Mouse (Mus musculus) bone marrow macrophage, adult 2 months (primary cell): ENCODE data around the gene Slc6a9. TPM values are rescaled to one million over a fixed set of nuclear protein-coding genes. Genes with fewer than 3 reads are reported as not detected.
A peak's percentile ranks its signal among the peaks of the same experiment; 100 is the strongest.

Source experiments
- H3K27ac ChIP-seq: 2 replicates; pipeline ENCODE4 v1.5.1; 2012; ENCODE audit warnings: low read depth, low read length; ENCODE audit not compliant: insufficient read depth
- H3K4me1 ChIP-seq: 2 replicates; pipeline ENCODE4 v1.6.1; 2012; ENCODE audit warnings: low read length; ENCODE audit not compliant: control insufficient read depth, insufficient read depth
- H3K4me3 ChIP-seq: 2 replicates; pipeline ENCODE4 v1.5.1; 2012; ENCODE audit warnings: mild to moderate bottlenecking, low read length, moderate library complexity; ENCODE audit not compliant: insufficient read depth
- CTCF ChIP-seq: IDR thresholded peaks from 2 replicates; pipeline ENCODE4 v1.5.1; 2012; ENCODE audit warnings: low read depth, mild to moderate bottlenecking, low read length, moderate library complexity
- POLR2A ChIP-seq: IDR thresholded peaks from 2 replicates; pipeline ENCODE4 v1.6.1; 2012; ENCODE audit warnings: mild to moderate bottlenecking, low read depth, low read length, borderline replicate concordance
- polyA plus RNA-seq: library from polyadenylated mRNA; stranded (reverse); fragments of >200 nt; gene quantifications from 2 replicates; pipeline ENCODE4 v1.2.4, GENCODE M21; 2012; ENCODE audit not compliant: missing spikeins, insufficient read depth, insufficient read length

Gene Slc6a9
- polyA plus RNA-seq, 1 experiment: 2.2 TPM

DNA sequence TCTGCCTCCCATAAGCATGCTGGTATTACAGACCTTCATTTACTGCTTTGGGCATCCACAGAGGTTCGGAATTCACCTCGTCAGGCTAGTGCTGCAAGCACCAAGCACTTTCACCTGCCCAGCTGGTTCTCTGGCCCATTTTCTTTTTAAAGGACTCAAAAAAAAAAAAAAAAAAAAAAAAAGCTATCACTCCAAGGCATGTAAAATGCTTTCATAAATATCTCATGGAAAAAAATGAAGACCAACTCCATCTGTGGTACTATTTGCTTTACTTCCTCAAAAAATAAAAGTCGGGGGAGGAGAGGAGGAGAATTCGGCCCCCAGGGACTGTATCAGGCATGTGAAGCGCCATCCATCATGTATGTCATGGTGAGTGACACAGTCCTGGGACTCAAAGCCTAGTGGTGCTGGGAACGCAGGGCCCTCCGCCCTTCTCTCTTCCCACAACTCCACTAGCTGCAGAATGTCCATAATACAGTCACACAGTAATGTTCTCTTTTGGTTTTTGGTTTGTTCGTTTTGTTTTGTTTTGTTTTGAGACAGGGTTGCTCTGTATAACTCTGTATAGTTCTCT is 5.6 kb upstream of the Slc6a9 start:
- Histone ChIP-seq H3K4me3 (no peak overlapping the region), H3K27ac (no peak overlapping the region), H3K4me1 (peaks cover 5% of the 10 kb centered on the region; the same call in 1 of the 2 replicates)
- TF ChIP-seq POLR2A: no peak

DNA sequence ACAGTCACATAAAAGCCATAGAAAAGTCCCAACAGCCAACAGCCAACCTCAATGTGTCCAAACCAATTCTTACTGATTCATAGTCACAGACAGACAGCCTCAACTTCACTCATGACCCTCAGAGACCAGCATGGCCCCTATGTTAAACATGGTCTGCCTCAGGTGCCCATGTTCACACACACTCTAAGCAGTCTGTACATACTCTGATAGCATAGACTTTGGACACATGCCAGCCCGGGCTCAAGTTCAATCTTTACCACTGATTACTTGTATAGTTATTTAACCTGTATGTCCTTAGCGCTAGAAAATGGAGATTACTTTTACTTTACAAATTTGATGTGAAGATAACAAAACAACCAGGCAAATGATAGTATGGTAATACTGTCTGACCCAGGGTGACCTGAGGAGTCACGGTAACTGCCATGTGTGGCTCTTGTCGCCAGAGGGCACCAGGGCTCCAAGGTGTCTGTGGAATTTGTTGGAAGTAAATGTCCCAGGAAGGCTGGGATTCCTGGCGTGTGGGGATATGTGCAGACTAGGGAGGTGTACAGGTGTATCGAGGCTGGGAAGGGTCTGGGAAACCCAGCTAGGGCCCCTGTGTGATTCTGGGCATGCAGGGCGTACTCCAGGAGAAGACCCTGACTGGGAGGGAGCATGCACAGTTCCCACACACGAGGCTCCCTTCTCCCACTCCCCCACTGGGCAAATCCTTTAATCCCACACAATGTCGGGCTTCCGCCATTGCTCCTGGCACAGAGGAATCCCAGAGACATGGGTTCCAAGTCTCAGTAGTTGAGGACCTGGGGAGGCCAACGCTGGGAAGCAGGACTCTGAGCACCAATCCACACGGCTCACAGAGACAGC is 4.8 kb upstream of the Slc6a9 start:
- TF ChIP-seq POLR2A (no peak), CTCF (peak; percentile 90)
- Histone ChIP-seq H3K4me1 (peaks cover 5% of the 10 kb centered on the region; the same call in 1 of the 2 replicates), H3K4me3 (no peak overlapping the region), H3K27ac (no peak overlapping the region)

DNA sequence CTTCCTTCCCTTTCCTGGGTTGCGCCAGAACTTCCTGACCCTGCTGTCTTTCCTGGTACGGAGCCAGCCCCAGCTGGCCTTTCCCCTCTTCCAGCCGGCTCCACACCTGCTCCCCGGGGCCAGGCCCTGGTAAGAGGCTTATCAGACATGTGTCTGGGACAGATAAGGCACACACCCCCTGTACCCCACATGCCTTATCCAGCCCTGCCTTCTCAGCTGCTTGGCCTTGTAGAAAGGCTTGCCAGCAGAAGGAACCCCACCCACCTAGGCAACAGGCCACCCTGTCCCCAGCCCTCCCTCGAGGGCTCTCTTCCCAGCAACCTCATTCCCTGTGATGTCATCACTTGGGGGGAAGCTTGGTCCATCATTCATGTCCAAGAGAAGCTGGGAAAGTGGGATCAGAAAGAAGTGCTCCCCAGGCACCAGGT is 4.2 kb upstream of the Slc6a9 start:
- peaks cover 5% of the 10 kb centered on the region; the same call in 1 of the 2 replicates for H3K4me1 ChIP-seq
- no peak overlapping the region for H3K27ac ChIP-seq
- TF ChIP-seq POLR2A: no peak
- no peak for TF ChIP-seq CTCF
- H3K4me3 ChIP-seq: no peak overlapping the region

DNA sequence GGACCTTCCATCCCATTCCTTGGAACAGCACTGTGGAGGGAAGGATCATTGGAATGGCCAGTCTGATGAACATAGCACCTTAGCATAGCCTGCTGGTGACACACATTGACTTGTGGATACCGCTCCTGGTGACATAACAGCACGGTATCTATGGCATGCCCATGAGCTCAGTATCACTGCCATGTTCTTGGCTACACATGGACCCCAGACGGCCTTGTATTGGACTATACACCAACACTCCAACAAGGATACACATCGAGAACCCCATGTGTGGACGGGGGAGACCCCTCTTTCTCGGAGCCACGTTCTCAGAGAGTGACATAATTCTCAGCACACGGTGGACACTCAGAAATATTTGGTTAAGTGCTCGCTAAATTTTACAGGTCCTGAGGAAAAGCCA is 3.5 kb upstream of the Slc6a9 start:
- Histone ChIP-seq H3K4me3 (no peak overlapping the region), H3K4me1 (peaks cover 5% of the 10 kb centered on the region; the same call in 1 of the 2 replicates), H3K27ac (no peak overlapping the region)
- no peak for TF ChIP-seq POLR2A
- TF ChIP-seq CTCF: no peak

DNA sequence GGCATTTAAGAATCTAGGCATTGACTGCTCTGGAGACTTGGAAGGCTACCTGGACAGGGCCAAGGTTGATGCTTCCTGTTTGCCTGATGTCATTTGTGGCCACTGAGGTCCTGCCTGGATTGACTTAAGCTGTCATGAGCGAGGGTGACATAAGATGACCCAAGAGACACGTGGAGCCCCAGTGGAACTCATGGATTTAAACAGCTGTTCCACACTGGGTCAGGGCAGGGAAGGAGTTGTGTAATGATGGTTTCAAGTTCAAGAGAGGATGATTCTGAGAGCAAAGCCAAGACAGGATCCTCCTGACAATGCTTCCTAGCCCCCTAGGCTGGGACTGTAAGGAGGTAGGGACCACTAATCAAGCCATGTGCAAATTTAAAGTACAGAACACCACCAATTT is 2.8 kb upstream of the Slc6a9 start:
- Histone ChIP-seq H3K4me3 (no peak overlapping the region), H3K4me1 (peaks cover 5% of the 10 kb centered on the region; the same call in 1 of the 2 replicates), H3K27ac (no peak overlapping the region)
- no peak for TF ChIP-seq POLR2A
- TF ChIP-seq CTCF: no peak

DNA sequence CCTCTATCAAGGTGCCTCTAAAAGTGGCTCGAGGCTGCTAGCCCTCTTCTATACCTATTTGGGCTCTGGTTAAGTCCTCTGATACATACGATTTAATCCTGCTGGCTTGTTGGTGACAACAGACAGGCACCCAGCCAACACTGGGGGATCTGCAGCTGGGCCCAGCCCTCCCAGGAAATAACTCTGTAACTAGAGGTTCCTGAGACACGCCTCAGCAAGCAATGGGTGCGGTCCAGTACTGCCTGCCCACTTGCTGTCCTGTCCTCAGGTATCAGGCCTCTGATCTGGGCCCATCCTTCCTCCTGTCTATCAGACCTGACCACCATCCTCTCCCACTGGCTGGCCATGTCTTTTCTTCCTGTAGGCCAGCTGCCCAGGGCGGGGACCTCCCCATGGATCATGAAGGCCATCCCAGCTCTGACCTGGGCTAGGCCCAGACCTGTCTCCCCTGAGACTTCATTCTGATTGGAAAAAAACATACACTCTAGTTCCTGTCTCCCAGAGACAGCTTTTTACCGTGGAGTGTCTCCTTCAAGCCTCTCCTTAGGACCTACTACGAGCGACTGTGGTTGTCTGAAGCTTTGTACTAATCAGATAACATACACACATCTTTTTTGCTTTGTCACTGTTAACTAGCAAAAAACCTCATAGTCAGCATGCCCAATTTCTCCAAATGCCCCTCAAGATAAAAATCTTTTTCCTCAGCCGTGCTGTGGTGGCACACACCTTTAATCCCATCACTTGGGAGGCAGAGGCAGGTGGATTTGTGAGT is 2.2 kb upstream of the Slc6a9 start:
- no peak overlapping the region for H3K4me3 ChIP-seq
- H3K4me1 ChIP-seq: peaks cover 5% of the 10 kb centered on the region; the same call in 1 of the 2 replicates
- no peak overlapping the region for H3K27ac ChIP-seq

DNA sequence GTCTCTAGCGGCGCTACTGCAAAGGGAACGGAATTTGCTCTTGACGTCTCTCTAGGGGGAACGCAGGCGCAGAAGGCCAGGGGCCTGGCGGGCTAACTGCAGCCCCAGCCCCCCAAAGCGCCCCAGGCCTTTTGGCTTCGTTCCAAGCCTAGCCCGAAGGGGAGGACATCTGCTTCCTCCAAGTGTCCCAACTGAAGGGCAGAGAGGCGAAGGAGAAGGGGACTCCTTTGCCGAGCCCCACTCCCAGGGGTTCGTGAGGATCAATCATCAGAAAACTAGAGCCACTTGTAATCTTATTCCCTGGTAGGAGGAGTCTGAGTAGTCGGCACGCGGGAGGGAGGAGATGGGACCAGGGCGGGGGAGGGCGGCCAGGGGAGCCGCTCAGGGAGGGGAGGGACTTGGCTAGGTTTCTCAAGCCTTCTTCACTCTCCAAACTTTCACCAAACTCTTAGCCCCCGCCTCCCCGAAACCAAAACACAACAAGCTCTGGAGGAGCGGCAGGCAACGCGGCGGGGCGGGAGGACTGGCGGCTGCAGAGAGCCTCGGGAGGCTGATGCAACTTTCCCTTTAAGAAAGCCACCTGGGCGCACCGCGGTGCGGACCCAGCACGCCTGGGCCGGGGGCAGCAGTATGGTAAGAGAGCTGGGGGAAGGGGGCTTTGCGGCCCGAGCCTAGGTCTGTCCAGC is 682 bp downstream of the Slc6a9 start:
- peak overlapping the region; percentile 81 for H3K4me3 ChIP-seq
- TF ChIP-seq CTCF (no peak), POLR2A (no peak)
- H3K4me1 ChIP-seq: peaks cover 3% of the 10 kb centered on the region; the same call in 1 of the 2 replicates
- H3K27ac ChIP-seq: no peak overlapping the region

More for the DNA sequence above, 2.2 kb upstream of the Slc6a9 start:
- TF ChIP-seq POLR2A (no peak), CTCF (no peak)

DNA sequence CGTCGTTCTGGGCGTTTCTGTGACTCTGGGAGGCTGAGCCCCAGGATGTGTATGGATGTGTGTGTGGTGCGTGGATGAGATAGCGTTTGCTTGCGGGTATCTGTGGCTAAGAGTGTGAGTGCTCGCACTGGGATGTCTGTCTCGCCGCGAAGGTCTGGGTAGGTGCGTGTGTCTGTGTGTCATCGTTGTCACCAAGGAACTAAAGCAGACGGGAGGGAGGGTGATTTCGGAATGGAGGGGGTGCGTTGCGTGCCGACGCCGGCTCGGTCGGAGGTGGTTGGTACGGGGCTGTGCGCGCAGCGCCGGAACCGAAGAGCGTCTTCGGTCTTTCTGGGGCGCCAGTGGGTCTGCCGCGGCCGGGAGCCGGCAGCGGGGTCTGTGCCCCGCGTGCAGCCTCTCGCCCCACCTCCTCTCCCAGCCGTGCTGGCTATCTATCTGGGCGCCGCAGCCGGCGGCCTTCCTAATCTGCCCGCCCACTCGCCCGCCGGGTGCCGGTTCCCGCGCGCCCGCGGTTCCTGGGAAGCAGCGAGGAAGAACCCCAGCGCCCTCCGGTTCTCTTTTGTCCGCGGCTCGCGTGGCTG is 1.3 kb downstream of the Slc6a9 start:
- H3K27ac ChIP-seq: no peak overlapping the region
- H3K4me1 ChIP-seq: no peaks in the 10 kb centered on the region; the same call in 1 of the 2 replicates

More for the DNA sequence above, 1.3 kb downstream of the Slc6a9 start:
- peak overlapping the region; percentile 81 for H3K4me3 ChIP-seq
- TF ChIP-seq CTCF: no peak
- no peak for TF ChIP-seq POLR2A
